Mouse (Mus musculus) testis, adult 2 months (tissue): ENCODE measurements around the gene Arhgdig. TPM values are rescaled to one million over a fixed set of nuclear protein-coding genes. Genes with fewer than 3 reads are reported as not detected.
"Not testable (repeated sequence)": the region's sequence is repeated elsewhere in the genome, so short reads cannot be mapped to it uniquely, and the experiment has no call there.

ENCODE experiments used
- H3K27ac ChIP-seq: fragments of 200-500 bp; 2 replicates; pipeline ENCODE4 v1.5.1; 2012; ENCODE audit warnings: low read depth, low read length; ENCODE audit not compliant: control insufficient read depth, insufficient read depth
- H3K27me3 ChIP-seq: fragments of 200-500 bp; 2 replicates; pipeline ENCODE4 v1.6.1; 2012; ENCODE audit warnings: mild to moderate bottlenecking, low read length, moderate library complexity; ENCODE audit not compliant: control insufficient read depth, insufficient read depth
- H3K36me3 ChIP-seq: fragments of 200-500 bp; 2 replicates; pipeline ENCODE4 v1.6.1; 2012; ENCODE audit warnings: mild to moderate bottlenecking, low read length; ENCODE audit not compliant: control insufficient read depth, insufficient read depth
- H3K4me1 ChIP-seq: fragments of 200-500 bp; 2 replicates; pipeline ENCODE4 v1.6.1; 2012; ENCODE audit warnings: low read length; ENCODE audit not compliant: control insufficient read depth, insufficient read depth
- H3K4me3 ChIP-seq: fragments of 200-500 bp; 2 replicates; pipeline ENCODE4 v1.5.1; 2012; ENCODE audit warnings: low read depth, mild to moderate bottlenecking, low read length, moderate library complexity, mixed read lengths; ENCODE audit not compliant: control insufficient read depth
- CTCF ChIP-seq: fragments of 200-500 bp; IDR thresholded peaks from 2 replicates; pipeline ENCODE4 v1.5.1; 2012; ENCODE audit warnings: low read depth, mild to moderate bottlenecking, inconsistent platforms, low read length, moderate library complexity; ENCODE audit not compliant: control insufficient read depth, insufficient read depth, insufficient replicate concordance
- POLR2A ChIP-seq: fragments of 200-500 bp; IDR thresholded peaks from 2 replicates; pipeline ENCODE4 v1.6.1; 2012; ENCODE audit warnings: low read depth, mild to moderate bottlenecking, inconsistent platforms, low read length, moderate library complexity; ENCODE audit not compliant: control insufficient read depth
- polyA plus RNA-seq: library from polyadenylated mRNA; depleted of rRNA; stranded (reverse); fragments of >200 nt; gene quantifications from 2 replicates; pipeline ENCODE4 v1.2.3, GENCODE M21; 2012

Arhgdig gene
- polyA plus RNA-seq, 1 experiment, result 6.4 TPM

- Histone ChIP-seq H3K27ac (no peak overlapping the region), H3K27me3 (no peaks in the 10 kb centered on the region), H3K4me3 (no peak overlapping the region), H3K4me1 (no peaks in the 10 kb centered on the region), H3K36me3 (peaks cover 8% of the 10 kb centered on the region)
- no peak for TF ChIP-seq CTCF
- no peak for TF ChIP-seq POLR2A
Observed at GRCm38 (mm10) chr17:26188091-26188805, 19.3 kb downstream of the Arhgdig start.

GRCm38 (mm10) chr17:26187592-26187991 is 20.0 kb downstream of the Arhgdig start:
- TF ChIP-seq POLR2A, result no peak
- TF ChIP-seq CTCF, result no peak
- H3K4me3 ChIP-seq, result no peak overlapping the region
- no peak overlapping the region for H3K27ac ChIP-seq
- H3K4me1 ChIP-seq, result no peaks in the 10 kb centered on the region
- no peaks in the 10 kb centered on the region for H3K27me3 ChIP-seq
- peaks cover 7% of the 10 kb centered on the region for H3K36me3 ChIP-seq

GRCm38 (mm10) chr17:26181179-26181578 is 26.4 kb downstream of the Arhgdig start:
- Histone ChIP-seq H3K27me3 (no peaks in the 10 kb centered on the region), H3K27ac (no peak overlapping the region), H3K4me1 (no peaks in the 10 kb centered on the region), H3K4me3 (no peak overlapping the region), H3K36me3 (peaks cover 6% of the 10 kb centered on the region)
- TF ChIP-seq CTCF (no peak), POLR2A (no peak)

- Histone ChIP-seq H3K27me3 (no peaks in the 10 kb centered on the region), H3K36me3 (peaks cover 3% of the 10 kb centered on the region), H3K27ac (no peak overlapping the region), H3K4me3 (no peak overlapping the region), H3K4me1 (no peaks in the 10 kb centered on the region)
- no peak for TF ChIP-seq CTCF
- TF ChIP-seq POLR2A, result no peak
Observed at GRCm38 (mm10) chr17:26178611-26179010, 29.0 kb downstream of the Arhgdig start.

GRCm38 (mm10) chr17:26175248-26175647 is 32.3 kb downstream of the Arhgdig start:
- H3K4me3 ChIP-seq, H3K36me3 ChIP-seq, H3K4me1 ChIP-seq, H3K27ac ChIP-seq, H3K27me3 ChIP-seq: not testable (repeated sequence)

GRCm38 (mm10) chr17:26168039-26168438 is 39.5 kb downstream of the Arhgdig start:
- no peak for TF ChIP-seq CTCF
- TF ChIP-seq POLR2A, result no peak
- no peaks in the 10 kb centered on the region for H3K4me1 ChIP-seq
- H3K27ac ChIP-seq, result no peak overlapping the region
- H3K36me3 ChIP-seq, result no peaks in the 10 kb centered on the region
- H3K27me3 ChIP-seq, result no peaks in the 10 kb centered on the region
- no peak overlapping the region for H3K4me3 ChIP-seq

- Histone ChIP-seq H3K27ac (no peak overlapping the region), H3K27me3 (no peaks in the 10 kb centered on the region), H3K36me3 (no peaks in the 10 kb centered on the region), H3K4me1 (no peaks in the 10 kb centered on the region), H3K4me3 (no peak overlapping the region)
- TF ChIP-seq CTCF, result no peak
- no peak for TF ChIP-seq POLR2A
Observed at GRCm38 (mm10) chr17:26162736-26163135, 44.9 kb downstream of the Arhgdig start.
